Mouse (Mus musculus) limb, embryonic 10.5 days (tissue): ENCODE data around the gene Rpl23. TPM values are rescaled to one million over a fixed set of nuclear protein-coding genes. Genes with fewer than 3 reads are reported as not detected.
"Not testable (repeated sequence)": the region's sequence is repeated elsewhere in the genome, so short reads cannot be mapped to it uniquely, and the experiment has no call there.

ENCODE experiments used
- DNase-seq: peaks from one replicate; pipeline ENCODE4 v3.0.0-alpha.2; 2017; ENCODE audit warnings: low spot score
- H3K27ac ChIP-seq: fragments of 300-500 bp; sonication (generic); 2 replicates; pipeline ENCODE4 v1.5.1; 2016; ENCODE audit warnings: mild to moderate bottlenecking
- H3K27me3 ChIP-seq: fragments of 300-500 bp; sonication (generic); 2 replicates; pipeline ENCODE4 v1.6.1; 2016; ENCODE audit warnings: low read depth, mild to moderate bottlenecking; ENCODE audit not compliant: poor library complexity, severe bottlenecking
- H3K36me3 ChIP-seq: fragments of 300-500 bp; sonication (generic); 2 replicates; pipeline ENCODE4 v1.6.1; 2016; ENCODE audit warnings: mild to moderate bottlenecking, moderate library complexity
- H3K4me1 ChIP-seq: fragments of 300-500 bp; sonication (generic); 2 replicates; pipeline ENCODE4 v1.6.1; 2016
- H3K4me3 ChIP-seq: fragments of 300-500 bp; sonication (generic); 2 replicates; pipeline ENCODE4 v1.5.1; 2016; ENCODE audit warnings: mild to moderate bottlenecking, moderate library complexity
- H3K9me3 ChIP-seq: fragments of 300-500 bp; sonication (generic); replicated peaks from 2 replicates; pipeline ENCODE4 v1.6.1; 2016; ENCODE audit warnings: mild to moderate bottlenecking
- WGBS: fragments of 180-500 bp; shearing (Covaris S2); methylation state at CpG from one replicate; pipeline ENCODE4 v1.1.7; 2016; 5-methylcytosine and 5-hydroxymethylcytosine counted together
- microRNA-seq: library from miRNA; unstranded; fragments of <30 nt; microRNA quantifications from one replicate; pipeline ENCODE4, GENCODE M21; 2017
- polyA plus RNA-seq: library from polyadenylated mRNA; unstranded; fragments of >200 nt; fragmentation: Nextera tagmentation; extraction: Ambion mirVana; gene quantifications from 2 replicates; pipeline ENCODE4 v1.2.1, GENCODE M21; 2016

The Rpl23 gene
- polyA plus RNA-seq, 1 experiment from 2014 or later: 449 TPM

DNA sequence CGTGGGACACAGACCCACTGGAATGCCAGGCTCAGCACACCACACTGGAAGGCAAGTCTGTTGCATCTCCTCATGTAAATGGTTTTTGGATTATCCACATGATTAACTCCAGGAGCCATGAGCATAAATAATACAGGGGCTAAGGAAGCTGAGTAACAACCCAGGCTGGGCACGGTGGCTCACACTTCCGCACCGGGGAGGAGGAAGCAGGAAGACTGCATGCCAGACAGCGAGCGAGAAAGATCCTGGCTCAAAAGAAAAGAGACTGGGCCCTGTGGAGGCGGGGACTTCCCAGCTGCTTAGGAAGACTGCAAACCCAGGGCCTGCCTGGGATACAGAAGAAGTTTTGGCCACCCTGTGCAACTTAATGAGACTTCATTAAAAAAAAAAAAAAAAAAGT lies 42.0 kb downstream of the Rpl23 start:
- Histone ChIP-seq H3K36me3 (peaks cover 9% of the 10 kb centered on the region; the same call in 1 of the 2 replicates), H3K4me3 (0 out of 2 replicates have a peak overlapping the region, but pooled peaks have one; percentile 1), H3K4me1 (peaks cover 35% of the 10 kb centered on the region), H3K27ac (no peak overlapping the region), H3K9me3 (no peaks in the 10 kb centered on the region), H3K27me3 (no peaks in the 10 kb centered on the region)
- WGBS: 58% methylated on average over 7 of the region's 7 CpGs
- no peak for DNase-seq

DNA sequence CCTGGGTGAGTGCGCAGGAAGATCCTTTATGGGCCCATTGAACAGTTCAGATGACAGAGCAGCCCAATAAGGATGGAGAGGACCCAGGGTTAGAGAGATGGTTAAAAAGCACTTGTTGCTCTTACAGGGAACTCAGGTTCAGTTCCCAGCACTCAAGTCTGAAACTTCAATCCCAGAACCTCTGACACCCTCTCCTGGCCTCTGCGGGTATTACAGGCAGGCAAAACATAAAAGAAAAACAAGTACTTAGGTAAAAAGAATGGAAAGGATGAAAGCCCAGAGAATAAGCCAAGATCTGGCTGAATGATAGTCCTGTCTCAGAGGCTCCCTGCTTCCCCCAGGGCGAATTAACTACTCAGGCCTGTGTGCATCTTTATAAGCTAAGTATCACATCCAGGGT lies 43.1 kb downstream of the Rpl23 start:
- no peaks in the 10 kb centered on the region for H3K27me3 ChIP-seq
- no peaks in the 10 kb centered on the region for H3K9me3 ChIP-seq
- no peak for DNase-seq
- no peak overlapping the region for H3K27ac ChIP-seq
- H3K4me3 ChIP-seq: no peak overlapping the region
- 88% methylated on average over 3 of the region's 3 CpGs for WGBS
- peaks cover 9% of the 10 kb centered on the region; the same call in 1 of the 2 replicates for H3K36me3 ChIP-seq
- H3K4me1 ChIP-seq: peaks cover 41% of the 10 kb centered on the region

DNA sequence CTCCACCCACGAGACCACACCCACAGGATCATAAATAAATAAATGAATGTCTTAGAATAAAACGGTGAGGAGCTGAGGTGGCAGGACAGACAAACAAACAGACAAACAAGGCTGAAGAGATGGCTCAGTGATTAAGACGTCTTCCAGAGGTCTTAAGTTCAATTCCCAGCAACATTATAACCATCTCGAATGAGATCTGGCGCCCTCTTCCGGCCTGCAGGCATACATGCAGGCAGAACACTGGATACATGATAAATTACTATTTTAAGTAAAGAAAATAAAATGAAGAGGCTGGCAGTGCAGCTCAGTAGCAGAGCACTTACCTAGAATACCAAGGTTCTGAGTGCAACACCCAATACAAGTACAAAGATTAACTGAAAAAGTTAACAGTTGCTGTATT lies 43.5 kb downstream of the Rpl23 start:
- Histone ChIP-seq H3K27me3 (no peaks in the 10 kb centered on the region), H3K9me3 (no peaks in the 10 kb centered on the region), H3K27ac (no peak overlapping the region), H3K36me3 (peaks cover 9% of the 10 kb centered on the region; the same call in 1 of the 2 replicates), H3K4me1 (peaks cover 41% of the 10 kb centered on the region), H3K4me3 (no peak overlapping the region)
- DNase-seq: no peak
- 70% methylated on average over 6 of the region's 6 CpGs for WGBS

DNA sequence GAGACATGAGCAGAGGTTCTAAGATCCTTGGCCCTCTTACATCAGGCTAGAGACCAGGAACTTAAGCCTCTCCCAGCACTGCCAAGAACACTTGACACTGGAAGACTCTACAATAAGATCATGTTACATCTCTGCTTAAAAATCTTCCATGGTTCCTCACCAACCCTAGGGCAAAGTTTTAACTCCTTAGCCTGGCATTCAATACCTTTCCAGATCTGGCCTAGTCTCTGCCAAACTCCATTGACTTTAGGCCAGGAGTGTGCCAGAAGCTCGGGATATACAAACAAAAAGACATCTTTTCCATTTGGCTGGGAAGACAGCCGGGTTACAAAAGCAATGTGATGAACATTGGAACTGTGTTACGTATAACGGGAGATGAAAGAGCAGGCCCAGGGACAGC lies 44.6 kb downstream of the Rpl23 start:
- H3K36me3 ChIP-seq: peaks cover 12% of the 10 kb centered on the region
- H3K27ac ChIP-seq: no peak overlapping the region
- H3K27me3 ChIP-seq: 0 out of 2 replicates have a peak, but pooled peaks cover under 1% of the 10 kb centered on the region
- H3K9me3 ChIP-seq: no peaks in the 10 kb centered on the region
- 82% methylated on average over 4 of the region's 4 CpGs for WGBS
- peaks cover 41% of the 10 kb centered on the region for H3K4me1 ChIP-seq
- no peak for DNase-seq
- H3K4me3 ChIP-seq: no peak overlapping the region

DNA sequence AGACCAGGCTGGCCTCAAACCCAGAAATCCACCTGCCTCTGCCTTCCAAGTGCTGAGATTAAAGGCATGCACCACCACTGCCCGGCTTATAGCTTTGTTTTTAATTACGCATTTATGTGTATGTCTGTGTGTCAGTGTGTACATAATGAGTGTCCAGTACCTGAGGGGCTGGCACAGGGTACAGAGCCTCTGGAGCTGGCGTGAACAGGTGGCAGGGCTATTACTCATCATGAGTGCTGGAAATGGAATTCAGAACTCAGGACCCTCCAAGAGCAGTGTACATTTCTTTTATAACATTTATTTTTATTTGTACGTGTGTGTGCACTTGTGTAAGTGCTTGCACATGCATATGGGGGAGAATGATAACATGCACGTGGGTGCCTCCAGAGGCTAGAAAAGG lies 45.6 kb downstream of the Rpl23 start:
- WGBS: 95% methylated on average over 5 of the region's 5 CpGs
- Histone ChIP-seq H3K27me3 (peaks cover 7% of the 10 kb centered on the region), H3K4me3 (no peak overlapping the region), H3K9me3 (no peaks in the 10 kb centered on the region), H3K36me3 (peaks cover 21% of the 10 kb centered on the region), H3K4me1 (peaks cover 42% of the 10 kb centered on the region), H3K27ac (no peak overlapping the region)
- no peak for DNase-seq

DNA sequence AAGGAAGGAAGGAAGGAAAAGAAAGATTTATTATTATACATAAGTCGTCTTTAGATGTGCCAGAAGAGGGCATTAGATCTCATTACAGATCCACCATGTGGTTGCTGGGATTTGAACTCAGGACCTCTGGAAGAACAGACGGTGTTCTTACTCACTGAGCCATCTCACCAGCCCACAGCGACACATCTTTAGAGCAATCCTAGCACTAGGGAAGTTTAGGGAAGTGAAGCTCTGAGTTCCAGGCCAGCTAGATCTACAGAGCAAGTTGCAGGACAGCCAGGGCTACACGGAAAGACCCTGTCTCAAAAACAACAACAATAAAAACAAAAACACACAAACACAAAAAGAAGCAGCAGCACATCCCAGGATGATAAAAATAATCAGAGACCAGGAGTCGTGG lies 47.4 kb downstream of the Rpl23 start:
- DNase-seq, H3K4me3 ChIP-seq, H3K9me3 ChIP-seq: not testable (repeated sequence)
- WGBS: 86% methylated on average over 5 of the region's 5 CpGs
- peaks cover 36% of the 10 kb centered on the region for H3K4me1 ChIP-seq
- H3K36me3 ChIP-seq: peaks cover 37% of the 10 kb centered on the region
- 0 out of 2 replicates have a peak overlapping the region, but pooled peaks have one; percentile 14 for H3K27ac ChIP-seq
- peaks cover 14% of the 10 kb centered on the region for H3K27me3 ChIP-seq

DNA sequence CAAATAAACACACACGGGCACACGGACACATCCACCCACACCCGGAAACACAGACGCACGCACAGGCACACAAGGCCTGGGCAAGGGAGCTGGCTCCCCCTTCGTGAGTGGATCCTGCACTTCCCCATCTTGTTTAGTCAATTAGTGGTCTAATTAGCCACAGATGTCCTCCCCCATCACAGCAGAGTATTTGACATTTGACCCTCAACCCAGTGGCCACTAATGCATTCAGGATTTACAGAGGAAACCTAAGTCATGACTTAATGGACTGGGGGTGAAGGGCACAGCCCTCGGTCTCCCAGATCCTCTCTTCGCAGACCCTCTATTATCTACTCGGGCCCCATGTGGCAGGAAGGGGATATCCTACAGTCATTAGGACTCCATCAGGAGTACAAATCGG lies 48.5 kb downstream of the Rpl23 start:
- Histone ChIP-seq H3K9me3 (no peaks in the 10 kb centered on the region), H3K4me3 (peak overlapping the region; percentile 3; the same call in 1 of the 2 replicates), H3K36me3 (peaks cover 45% of the 10 kb centered on the region), H3K27ac (peak overlapping the region; percentile 73), H3K27me3 (peaks cover 14% of the 10 kb centered on the region), H3K4me1 (peaks cover 44% of the 10 kb centered on the region)
- 13% methylated on average over 10 of the region's 10 CpGs for WGBS
- DNase-seq: peak; percentile 66

DNA sequence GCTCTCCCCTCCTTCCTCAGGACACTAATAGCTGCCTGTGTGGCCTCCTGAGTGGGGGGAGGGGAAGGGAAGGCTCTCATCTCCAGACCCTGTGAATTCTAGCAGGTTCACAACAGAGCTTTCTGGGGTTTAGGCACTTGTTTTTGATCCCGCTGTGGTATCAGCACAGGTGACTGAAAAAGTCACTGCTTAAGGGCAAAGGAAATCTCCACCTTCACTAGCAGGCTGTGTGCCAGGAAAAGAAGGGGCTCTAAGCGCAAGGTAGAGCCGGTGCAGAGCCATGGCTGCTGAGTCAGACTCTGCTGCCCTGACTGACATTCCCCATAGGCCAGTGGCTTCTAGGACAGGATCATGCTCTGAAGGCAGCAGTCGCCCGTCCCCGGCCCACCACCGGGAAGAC lies 53.5 kb downstream of the Rpl23 start:
- DNase-seq: no peak
- WGBS: 75% methylated on average over 7 of the region's 7 CpGs
- H3K4me1 ChIP-seq: peaks cover 36% of the 10 kb centered on the region
- H3K27me3 ChIP-seq: peaks cover 14% of the 10 kb centered on the region
- peak overlapping the region; percentile 2; the same call in 1 of the 2 replicates for H3K27ac ChIP-seq
- H3K36me3 ChIP-seq: peaks cover 89% of the 10 kb centered on the region
- H3K4me3 ChIP-seq: no peak overlapping the region
- H3K9me3 ChIP-seq: no peaks in the 10 kb centered on the region

DNA sequence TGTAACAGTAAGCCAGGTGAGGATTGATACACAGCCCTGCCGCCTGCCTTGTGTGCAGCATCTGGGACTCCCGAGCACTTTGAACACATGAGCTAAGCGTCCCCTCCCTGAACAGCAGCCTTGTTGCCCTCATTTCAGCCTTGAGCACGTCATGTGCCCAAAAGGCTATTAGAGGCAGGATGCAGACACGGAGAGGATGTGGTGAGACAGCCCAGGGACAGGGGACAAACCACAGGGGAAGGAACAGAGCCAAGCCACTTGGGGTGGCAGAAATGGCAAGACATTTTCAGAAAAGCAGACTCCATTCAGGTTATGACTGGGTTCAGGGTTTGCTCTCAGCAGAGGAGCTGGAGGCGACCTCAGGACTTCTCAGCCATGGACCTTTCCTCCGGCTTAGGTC lies 53.9 kb downstream of the Rpl23 start:
- H3K9me3 ChIP-seq: no peaks in the 10 kb centered on the region
- H3K27ac ChIP-seq: 0 out of 2 replicates have a peak overlapping the region, but pooled peaks have one; percentile 2
- H3K27me3 ChIP-seq: peaks cover 14% of the 10 kb centered on the region
- DNase-seq: no peak
- no peak overlapping the region for H3K4me3 ChIP-seq
- WGBS: 56% methylated on average over 7 of the region's 7 CpGs
- H3K4me1 ChIP-seq: peaks cover 32% of the 10 kb centered on the region
- peaks cover 93% of the 10 kb centered on the region for H3K36me3 ChIP-seq

Small RNAs within 50 kb of the gene (microRNA-seq; reads per million reads assigned to microRNA genes)
- gene Mir8102: not detected

Other genes with a start within 250 kb of the Rpl23 start
- gene Srcin1, start 206.3 kb downstream of the Rpl23 start, polyA plus RNA-seq: 0.24 and 0.25 TPM in 2 replicates
- 16.1 and 23.8 TPM in 2 replicates for gene Epop, start 152.7 kb downstream of the Rpl23 start, polyA plus RNA-seq
- gene Mllt6, start 119.0 kb downstream of the Rpl23 start, polyA plus RNA-seq: 2.5 TPM in 2 replicates
- gene Cisd3, start 96.6 kb downstream of the Rpl23 start, polyA plus RNA-seq: 9.4 and 15.3 TPM in 2 replicates
- 21.0 and 21.5 TPM in 2 replicates for gene Pcgf2, start 81.9 kb downstream of the Rpl23 start, polyA plus RNA-seq
- gene Psmb3, start 79.0 kb downstream of the Rpl23 start, polyA plus RNA-seq: 626 and 675 TPM in 2 replicates
- 1.6 and 1.9 TPM in 2 replicates for gene Pip4k2b, start 37.7 kb downstream of the Rpl23 start, polyA plus RNA-seq
- 17.8 and 21.6 TPM in 2 replicates for gene Cwc25, start 15.9 kb downstream of the Rpl23 start, polyA plus RNA-seq
- 0.43 and 0.74 TPM in 2 replicates for gene 1700001P01Rik, start 6.5 kb downstream of the Rpl23 start, polyA plus RNA-seq
- gene Lasp1, start 16.6 kb upstream of the Rpl23 start, polyA plus RNA-seq: 90.0 and 110 TPM in 2 replicates
- 10.9 and 14.0 TPM in 2 replicates for gene B230217C12Rik, start 58.3 kb upstream of the Rpl23 start, polyA plus RNA-seq
- 0.50 and 0.60 TPM in 2 replicates for gene Fbxo47, start 101.7 kb upstream of the Rpl23 start, polyA plus RNA-seq
- gene Plxdc1, start 204.0 kb upstream of the Rpl23 start, polyA plus RNA-seq: not detected in 2 replicates
- 12.4 and 17.8 TPM in 2 replicates for gene Arl5c, start 213.7 kb upstream of the Rpl23 start, polyA plus RNA-seq
- 3.4 and 6.5 TPM in 2 replicates for gene Cacnb1, start 240.6 kb upstream of the Rpl23 start, polyA plus RNA-seq
- 1,186 and 1,476 TPM in 2 replicates for gene Rpl19, start 244.3 kb upstream of the Rpl23 start, polyA plus RNA-seq